Mouse (Mus musculus): ENCODE measurements around the gene Inf2. TPM values are rescaled to one million over a fixed set of nuclear protein-coding genes. Genes with fewer than 3 reads are reported as not detected.
A peak's percentile ranks its signal among the peaks of the same experiment; 100 is the strongest.

Inf2 gene
- polyA plus RNA-seq, 1 experiment from 2014 or later, result 7.4 TPM

DNA sequence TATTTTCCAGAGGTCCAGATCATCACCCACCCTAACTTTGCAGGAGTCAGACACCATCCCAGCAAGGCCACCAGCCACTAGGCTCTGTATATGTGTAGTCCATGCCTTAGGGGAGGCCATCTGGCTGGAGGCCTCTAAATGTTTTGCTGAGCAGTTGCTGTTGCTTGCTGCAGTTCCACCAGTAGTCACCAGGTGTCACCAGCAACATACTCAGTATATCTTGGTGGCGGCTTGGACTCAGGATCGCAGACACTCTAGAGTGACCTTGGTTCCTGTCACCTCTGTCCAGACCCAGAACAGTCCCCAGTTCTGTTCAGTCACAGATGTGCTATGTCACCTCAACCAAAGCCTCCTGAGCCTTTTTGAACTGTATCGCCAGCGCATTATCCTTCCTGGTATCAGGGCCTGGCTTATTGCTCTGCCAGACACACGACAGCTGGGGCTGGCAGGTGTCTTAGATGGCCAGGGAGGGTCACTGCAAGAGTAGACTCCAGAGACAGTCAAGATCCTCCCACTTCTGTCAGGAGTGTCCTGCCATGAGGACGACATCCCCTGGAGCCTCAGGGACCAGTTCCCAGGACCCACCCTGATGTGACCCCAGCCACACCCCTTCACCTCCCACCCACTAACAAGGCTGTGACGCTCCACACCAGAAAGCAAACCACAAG lies 64.7 kb downstream of the Inf2 start:
- H3K27ac ChIP-seq, result 0 out of 2 replicates have a peak overlapping the region, but pooled peaks have one; percentile 14
- 50% methylated on average over 7 of the region's 7 CpGs for WGBS
- H3K9me3 ChIP-seq, result no peaks in the 10 kb centered on the region
- no peaks in the 10 kb centered on the region for H3K27me3 ChIP-seq
- 0 out of 2 replicates have a peak, but pooled peaks have one; percentile 17 for ATAC-seq (ENCODE audit: insufficient number of reproducible peaks, low FRiP score, low TSS enrichment, low read depth)
- peaks cover 10% of the 10 kb centered on the region; the same call in 1 of the 2 replicates for H3K4me1 ChIP-seq
- H3K36me3 ChIP-seq, result peaks cover 100% of the 10 kb centered on the region
- H3K4me3 ChIP-seq, result no peak overlapping the region
- no peak overlapping the region for H3K4me2 ChIP-seq
- H3K9ac ChIP-seq, result no peak overlapping the region

DNA sequence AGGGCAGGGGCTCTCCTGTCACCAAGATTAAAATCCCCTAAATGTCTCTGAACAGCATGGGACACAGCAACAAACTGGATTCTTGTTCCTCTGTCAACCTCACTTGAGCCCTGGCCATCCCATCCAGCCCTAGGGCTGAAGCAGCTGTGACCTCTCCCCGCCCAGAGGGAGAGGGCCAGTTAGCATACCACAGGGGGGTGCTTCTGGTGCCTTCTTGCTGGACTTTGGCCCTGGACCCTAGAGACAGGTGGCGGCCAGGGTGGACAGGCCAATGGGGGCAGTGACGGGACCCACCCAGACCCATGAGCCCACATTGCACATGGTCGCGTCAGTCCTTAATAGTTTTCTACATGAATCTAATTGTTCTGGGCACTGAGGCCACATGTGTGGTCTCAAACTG lies 65.5 kb downstream of the Inf2 start:
- Histone ChIP-seq H3K9ac (no peak overlapping the region), H3K36me3 (peaks cover 100% of the 10 kb centered on the region), H3K4me3 (no peak overlapping the region), H3K4me1 (peaks cover 13% of the 10 kb centered on the region; the same call in 1 of the 2 replicates), H3K27ac (peak overlapping the region; percentile 14; the same call in 1 of the 2 replicates), H3K27me3 (no peaks in the 10 kb centered on the region), H3K9me3 (no peaks in the 10 kb centered on the region), H3K4me2 (no peak overlapping the region)
- ATAC-seq (ENCODE audit: insufficient number of reproducible peaks, low FRiP score, low TSS enrichment, low read depth), result no peak
- 86% methylated on average over 5 of the region's 5 CpGs for WGBS

DNA sequence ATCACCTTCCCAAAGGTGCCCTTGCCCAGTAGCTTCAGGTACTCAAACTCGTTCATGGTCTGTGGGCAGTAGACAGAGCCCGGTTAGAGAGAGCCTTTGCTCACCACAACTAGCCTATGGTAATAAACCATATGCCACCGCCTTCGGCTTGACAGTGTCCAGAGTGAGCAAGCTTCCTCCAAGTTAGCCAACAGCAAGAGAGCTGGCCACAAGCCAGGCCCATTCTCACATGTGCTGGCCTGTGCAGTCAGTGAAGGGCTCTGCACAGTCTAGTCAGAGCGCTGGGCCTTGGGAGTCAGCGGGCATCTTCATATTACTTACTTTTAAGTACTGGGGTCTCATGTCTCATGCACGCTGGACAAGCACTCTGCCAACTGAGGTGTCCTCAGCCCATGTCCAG lies 70.0 kb downstream of the Inf2 start:
- Histone ChIP-seq H3K9ac (no peak overlapping the region), H3K27ac (peak overlapping the region; percentile 19), H3K4me1 (peaks cover 51% of the 10 kb centered on the region), H3K36me3 (peaks cover 95% of the 10 kb centered on the region), H3K4me3 (no peak overlapping the region), H3K9me3 (no peaks in the 10 kb centered on the region), H3K27me3 (no peaks in the 10 kb centered on the region), H3K4me2 (no peak overlapping the region)
- 91% methylated on average over 7 of the region's 7 CpGs for WGBS
- ATAC-seq (ENCODE audit: insufficient number of reproducible peaks, low FRiP score, low TSS enrichment, low read depth), result no peak

DNA sequence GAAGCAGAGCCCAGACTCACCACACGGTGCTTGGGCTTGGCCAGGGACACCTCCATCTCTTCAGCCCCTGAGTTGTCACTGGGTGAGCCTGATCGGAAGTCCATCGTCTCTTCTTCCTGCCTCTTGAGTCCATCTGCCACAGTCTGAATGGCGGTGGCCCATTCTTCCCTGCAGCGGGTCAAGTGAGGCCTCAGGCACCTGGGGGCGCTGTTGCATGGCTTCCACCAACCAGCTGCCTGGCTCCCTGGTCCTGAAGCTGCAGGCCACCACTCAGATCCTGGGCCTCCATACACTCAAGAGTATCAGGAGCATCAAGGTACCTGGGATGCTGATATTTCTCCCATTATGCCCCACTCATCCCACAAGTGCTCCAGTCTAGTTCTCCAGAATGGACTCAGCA lies 70.5 kb downstream of the Inf2 start:
- Histone ChIP-seq H3K36me3 (peaks cover 90% of the 10 kb centered on the region), H3K4me2 (no peak overlapping the region), H3K4me3 (no peak overlapping the region), H3K4me1 (peaks cover 56% of the 10 kb centered on the region), H3K27me3 (no peaks in the 10 kb centered on the region), H3K9me3 (no peaks in the 10 kb centered on the region), H3K9ac (no peak overlapping the region), H3K27ac (peak overlapping the region; percentile 19)
- WGBS, result 82% methylated on average over 6 of the region's 6 CpGs
- ATAC-seq (ENCODE audit: insufficient number of reproducible peaks, low FRiP score, low TSS enrichment, low read depth), result no peak

DNA sequence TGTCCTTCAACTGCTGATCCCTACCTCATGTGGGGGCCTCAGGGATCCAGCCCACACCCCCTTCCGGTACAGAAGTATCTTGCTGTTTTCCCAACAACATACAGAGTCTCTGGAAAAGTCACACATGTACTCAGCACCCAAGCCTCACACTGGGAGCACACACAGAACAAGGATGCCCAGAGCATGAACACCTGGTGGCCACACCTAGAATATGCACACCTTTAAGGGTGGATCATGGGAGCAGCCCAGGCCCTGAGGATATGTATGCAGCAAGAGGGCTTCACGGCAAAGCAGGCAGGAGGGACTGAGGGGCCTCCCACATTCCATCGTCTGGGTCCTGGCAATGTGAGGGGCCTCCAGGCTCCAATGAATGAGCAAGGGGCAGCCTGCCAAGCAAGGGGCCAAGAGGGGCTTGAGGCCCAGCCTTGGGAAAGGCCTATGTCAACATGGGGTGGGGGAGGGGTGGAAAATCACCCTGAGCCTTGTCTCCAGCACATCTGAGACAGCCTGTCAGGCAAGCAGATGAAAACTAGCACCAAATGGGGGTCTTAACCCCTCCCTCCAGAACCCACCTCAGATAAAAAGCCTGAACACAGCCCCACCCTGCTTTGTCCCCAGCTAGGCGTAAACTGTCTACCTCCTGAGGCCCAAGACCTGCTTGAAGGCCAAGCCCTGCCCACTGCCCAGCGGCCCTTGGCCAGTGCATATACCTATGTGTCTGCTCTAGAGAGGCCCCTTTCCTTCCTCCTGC lies 72.2 kb downstream of the Inf2 start:
- Histone ChIP-seq H3K9ac (no peak overlapping the region; the same call in 1 of the 2 replicates), H3K4me3 (peak overlapping the region; percentile 10), H3K36me3 (peaks cover 86% of the 10 kb centered on the region), H3K27ac (peak overlapping the region; percentile 91), H3K4me1 (peaks cover 65% of the 10 kb centered on the region), H3K9me3 (no peaks in the 10 kb centered on the region), H3K27me3 (no peaks in the 10 kb centered on the region), H3K4me2 (peak overlapping the region; percentile 36)
- peak; percentile 76 for ATAC-seq (ENCODE audit: insufficient number of reproducible peaks, low FRiP score, low TSS enrichment, low read depth)
- WGBS, result 27% methylated on average over 5 of the region's 5 CpGs

DNA sequence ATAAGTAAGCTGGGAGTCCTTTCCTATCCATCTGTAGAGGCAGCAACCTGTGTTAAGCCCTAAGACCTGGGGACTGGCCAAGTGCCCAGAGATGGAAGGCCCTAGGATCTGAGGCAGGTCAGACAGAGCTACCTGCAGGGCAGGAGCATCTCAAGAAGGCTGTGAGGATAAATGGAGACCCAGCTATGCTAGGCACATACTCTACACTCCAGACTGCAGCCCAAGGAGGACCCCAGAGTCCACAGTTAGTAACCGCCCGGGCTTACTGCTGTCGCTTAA lies 72.7 kb downstream of the Inf2 start:
- H3K27ac ChIP-seq, result peak overlapping the region; percentile 91

DNA sequence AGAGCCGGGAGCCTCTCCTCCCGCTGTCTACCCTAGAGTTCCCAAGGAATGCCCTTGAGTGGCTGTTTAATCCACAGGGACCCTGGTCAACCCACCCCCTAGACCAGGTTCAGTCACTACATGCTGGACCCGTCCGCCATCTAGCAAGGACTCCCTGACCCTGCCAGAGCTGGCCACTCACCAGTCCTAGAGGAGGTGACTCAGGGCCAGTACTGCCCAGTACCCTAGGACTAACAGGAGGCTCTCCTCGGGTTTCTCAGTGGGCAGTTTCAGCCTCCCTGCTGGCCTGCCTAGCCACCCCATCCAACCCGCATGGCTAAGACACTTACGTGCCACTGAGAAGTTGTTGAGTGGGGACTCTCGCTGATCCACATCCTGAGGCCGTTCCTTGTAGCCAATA lies 73.3 kb downstream of the Inf2 start:
- Histone ChIP-seq H3K27ac (peak overlapping the region; percentile 91), H3K9ac (no peak overlapping the region), H3K27me3 (no peaks in the 10 kb centered on the region), H3K4me3 (no peak overlapping the region), H3K9me3 (no peaks in the 10 kb centered on the region), H3K4me2 (no peak overlapping the region), H3K36me3 (peaks cover 84% of the 10 kb centered on the region), H3K4me1 (peaks cover 76% of the 10 kb centered on the region)
- no peak for ATAC-seq (ENCODE audit: insufficient number of reproducible peaks, low FRiP score, low TSS enrichment, low read depth)
- 81% methylated on average over 9 of the region's 9 CpGs for WGBS

More for the DNA sequence above, 72.7 kb downstream of the Inf2 start:
- Histone ChIP-seq H3K4me2 (peak overlapping the region; percentile 36), H3K9ac (no peak overlapping the region; the same call in 1 of the 2 replicates), H3K27me3 (no peaks in the 10 kb centered on the region), H3K4me3 (peak overlapping the region; percentile 10; the same call in 1 of the 2 replicates), H3K36me3 (peaks cover 86% of the 10 kb centered on the region), H3K4me1 (peaks cover 70% of the 10 kb centered on the region), H3K9me3 (no peaks in the 10 kb centered on the region)
- 73% methylated on average over 3 of the region's 3 CpGs for WGBS
- no peak for ATAC-seq (ENCODE audit: insufficient number of reproducible peaks, low FRiP score, low TSS enrichment, low read depth)

DNA sequence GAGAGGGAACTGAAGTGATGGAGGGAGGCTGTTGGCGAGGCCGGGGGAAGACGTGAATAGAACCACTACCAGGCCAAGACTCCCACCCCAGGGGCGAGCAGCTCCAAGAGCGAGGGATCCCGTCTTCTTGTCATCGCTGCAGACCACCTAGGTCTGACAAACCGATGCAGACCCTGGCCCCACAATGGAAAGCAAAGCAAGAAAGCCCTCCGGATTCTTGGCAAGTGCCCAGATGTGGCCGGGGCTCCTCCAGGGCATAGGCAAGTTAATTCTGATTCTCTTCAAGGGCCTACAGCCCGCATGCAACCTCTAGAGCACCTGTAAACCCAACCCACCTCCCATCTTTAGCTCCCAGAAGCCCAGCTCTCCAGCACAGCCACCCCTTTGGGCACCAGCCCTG lies 74.7 kb downstream of the Inf2 start:
- Histone ChIP-seq H3K36me3 (peaks cover 83% of the 10 kb centered on the region), H3K9ac (no peak overlapping the region), H3K27ac (peak overlapping the region; percentile 91), H3K4me3 (no peak overlapping the region), H3K4me2 (no peak overlapping the region), H3K9me3 (no peaks in the 10 kb centered on the region), H3K27me3 (no peaks in the 10 kb centered on the region), H3K4me1 (peaks cover 89% of the 10 kb centered on the region)
- WGBS, result 75% methylated on average over 11 of the region's 11 CpGs
- no peak for ATAC-seq (ENCODE audit: insufficient number of reproducible peaks, low FRiP score, low TSS enrichment, low read depth)

DNA sequence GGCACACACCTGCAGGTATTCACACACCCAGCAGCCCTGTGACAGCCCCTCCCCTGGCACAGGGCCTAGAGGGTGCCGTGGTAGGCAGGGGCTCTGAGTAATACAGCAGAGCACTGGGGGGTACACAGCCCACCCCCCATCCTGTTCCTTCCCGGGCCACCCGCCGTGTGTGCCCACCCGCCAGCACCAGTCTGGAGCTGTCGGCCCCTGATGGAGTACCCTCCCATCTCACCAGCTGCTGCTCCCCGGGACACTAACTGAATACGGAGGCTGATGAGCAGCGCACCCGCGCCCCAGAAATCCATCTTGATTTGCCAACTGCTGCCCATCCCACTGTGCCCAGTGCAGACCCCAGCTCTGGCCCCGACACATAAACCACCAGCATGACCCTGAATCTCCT lies 75.1 kb downstream of the Inf2 start:
- peaks cover 93% of the 10 kb centered on the region for H3K4me1 ChIP-seq
- H3K27ac ChIP-seq, result peak overlapping the region; percentile 91
- H3K27me3 ChIP-seq, result no peaks in the 10 kb centered on the region
- H3K9me3 ChIP-seq, result no peaks in the 10 kb centered on the region
- ATAC-seq (ENCODE audit: insufficient number of reproducible peaks, low FRiP score, low TSS enrichment, low read depth), result no peak
- no peak overlapping the region for H3K9ac ChIP-seq
- H3K4me2 ChIP-seq, result no peak overlapping the region
- H3K4me3 ChIP-seq, result no peak overlapping the region
- peaks cover 83% of the 10 kb centered on the region for H3K36me3 ChIP-seq
- 82% methylated on average over 12 of the region's 12 CpGs for WGBS

DNA sequence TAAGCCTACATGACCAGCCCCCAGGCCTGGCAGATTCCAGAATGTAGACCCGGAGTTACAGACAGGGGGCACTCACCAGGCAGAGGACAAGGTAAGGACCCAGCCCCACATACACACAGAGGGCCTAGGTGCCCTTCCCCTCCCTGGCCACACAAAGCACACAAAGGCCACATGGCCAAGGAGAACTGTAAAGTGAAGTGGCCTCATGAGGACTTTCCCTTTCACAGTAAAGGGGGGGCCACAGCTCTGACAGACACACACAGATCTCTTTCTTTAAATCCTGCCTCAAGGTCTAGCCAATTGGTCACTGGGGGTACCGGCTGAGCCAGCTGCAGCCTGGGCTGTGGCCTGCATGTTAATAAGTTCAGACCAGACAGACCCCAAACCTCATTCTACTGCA lies 75.5 kb downstream of the Inf2 start:
- Histone ChIP-seq H3K27ac (peak overlapping the region; percentile 91; the same call in 1 of the 2 replicates), H3K9ac (no peak overlapping the region), H3K27me3 (no peaks in the 10 kb centered on the region), H3K4me3 (no peak overlapping the region), H3K36me3 (peaks cover 83% of the 10 kb centered on the region), H3K4me2 (no peak overlapping the region), H3K4me1 (peaks cover 92% of the 10 kb centered on the region), H3K9me3 (no peaks in the 10 kb centered on the region)
- no peak for ATAC-seq (ENCODE audit: insufficient number of reproducible peaks, low FRiP score, low TSS enrichment, low read depth)
- 56% methylated on average over 2 of the region's 2 CpGs for WGBS

DNA sequence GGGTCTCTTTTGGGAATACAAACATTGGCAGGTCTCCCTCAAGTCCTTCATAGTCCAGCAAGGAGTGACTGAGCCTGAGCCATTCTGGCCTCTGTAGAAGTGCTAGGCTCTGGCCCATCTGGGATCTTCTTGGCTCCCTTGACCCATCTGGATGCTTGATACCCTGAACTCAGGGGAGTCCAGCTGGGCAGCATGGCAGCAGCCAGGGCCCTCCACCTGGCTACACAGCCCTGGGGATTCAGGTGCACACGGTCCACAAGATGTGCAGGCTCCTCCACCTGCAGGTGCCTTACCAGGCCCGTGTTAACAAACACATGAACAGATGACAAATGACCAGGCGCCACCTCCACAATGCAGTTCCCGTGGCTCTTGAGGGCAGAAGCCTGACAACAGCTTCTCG lies 76.1 kb downstream of the Inf2 start:
- Histone ChIP-seq H3K27ac (peak overlapping the region; percentile 61), H3K4me2 (no peak overlapping the region), H3K4me3 (no peak overlapping the region), H3K4me1 (peaks cover 96% of the 10 kb centered on the region), H3K9ac (no peak overlapping the region), H3K36me3 (peaks cover 83% of the 10 kb centered on the region), H3K27me3 (no peaks in the 10 kb centered on the region), H3K9me3 (no peaks in the 10 kb centered on the region)
- WGBS, result 69% methylated on average over 5 of the region's 5 CpGs
- ATAC-seq (ENCODE audit: insufficient number of reproducible peaks, low FRiP score, low TSS enrichment, low read depth), result no peak
